Mouse (Mus musculus) ovary, postnatal 10 days (tissue): Measurements from ENCODE around the gene Prr12.

Experiments
- DNase-seq: peaks from one replicate; pipeline ENCODE4 v3.0.0; 2022; ENCODE audit warnings: low spot score

Gene Prr12

GRCm38 (mm10) chr7:45050945-45051600, 1.6 kb downstream of the Prr12 start:
- no peak for DNase-seq

- no peak for DNase-seq
Measured at GRCm38 (mm10) chr7:45048923-45049657, 3.6 kb downstream of the Prr12 start.

- no peak for DNase-seq
Measured at GRCm38 (mm10) chr7:45048001-45048890, 4.4 kb downstream of the Prr12 start.

- DNase-seq, result no peak
Measured at GRCm38 (mm10) chr7:45047491-45047890, 5.2 kb downstream of the Prr12 start.

GRCm38 (mm10) chr7:45046853-45047350, 5.8 kb downstream of the Prr12 start:
- DNase-seq, result no peak

GRCm38 (mm10) chr7:45045741-45046140, 6.9 kb downstream of the Prr12 start:
- no peak for DNase-seq

- DNase-seq, result no peak
Measured at GRCm38 (mm10) chr7:45043307-45043706, 9.4 kb downstream of the Prr12 start.

- no peak for DNase-seq
Measured at GRCm38 (mm10) chr7:45040851-45041250, 11.8 kb downstream of the Prr12 start.

GRCm38 (mm10) chr7:45038411-45038810, 14.3 kb downstream of the Prr12 start:
- no peak for DNase-seq

- DNase-seq, result no peak
Measured at GRCm38 (mm10) chr7:45037720-45038361, 14.8 kb downstream of the Prr12 start.

- DNase-seq, result no peak
Measured at GRCm38 (mm10) chr7:45036702-45037101, 16.0 kb downstream of the Prr12 start.

GRCm38 (mm10) chr7:45035631-45036030, 17.1 kb downstream of the Prr12 start:
- DNase-seq, result no peak

- DNase-seq, result no peak
Measured at GRCm38 (mm10) chr7:45033722-45034359, 18.8 kb downstream of the Prr12 start.

- no peak for DNase-seq
Measured at GRCm38 (mm10) chr7:45030857-45031256, 21.8 kb downstream of the Prr12 start.

- DNase-seq, result no peak
Measured at GRCm38 (mm10) chr7:45029995-45030394, 22.7 kb downstream of the Prr12 start.

GRCm38 (mm10) chr7:45028351-45028750, 24.3 kb downstream of the Prr12 start:
- DNase-seq, result no peak

GRCm38 (mm10) chr7:45027761-45028160, 24.9 kb downstream of the Prr12 start:
- DNase-seq, result no peak

- DNase-seq, result no peak
Measured at GRCm38 (mm10) chr7:45026256-45026655, 26.4 kb downstream of the Prr12 start.

- DNase-seq, result no peak
Measured at GRCm38 (mm10) chr7:45025601-45026220, 27.0 kb downstream of the Prr12 start.

- no peak for DNase-seq
Measured at GRCm38 (mm10) chr7:45024281-45025248, 28.1 kb downstream of the Prr12 start.
